Mouse (Mus musculus) CH12.LX (cell line): ENCODE data around the gene Polr2b. TPM values are rescaled to one million over a fixed set of nuclear protein-coding genes. Genes with fewer than 3 reads are reported as not detected.
A peak's percentile ranks its signal among the peaks of the same experiment; 100 is the strongest.

Experiments used
- DNase-seq: peaks from one replicate; pipeline ENCODE4 v3.0.0-alpha.2; 2013; ENCODE audit errors: extremely low read depth
- H3K27ac ChIP-seq: 2 replicates; pipeline ENCODE4 v1.5.1; 2012; ENCODE audit warnings: low read depth, mild to moderate bottlenecking, control low read depth, moderate library complexity; ENCODE audit not compliant: insufficient read depth
- H3K27me3 ChIP-seq: replicated peaks from 2 replicates; pipeline ENCODE3; 2012; ENCODE audit warnings: inconsistent platforms
- H3K36me3 ChIP-seq, 2 experiments: replicated peaks in 1 of 2; 2 replicates each; pipeline versions ENCODE3 to v1.6.1; 2012; ENCODE audit warnings: inconsistent platforms in 1 of 2, low read length in 1 of 2, mild to moderate bottlenecking in 1 of 2, mixed read lengths in 1 of 2, moderate library complexity in 1 of 2; ENCODE audit not compliant: control insufficient read depth in 1 of 2, insufficient read depth in 1 of 2
- H3K4me1 ChIP-seq, 2 experiments: 2 replicates each; pipeline ENCODE4 v1.6.1; 2012; ENCODE audit warnings: inconsistent platforms in 1 of 2, moderate library complexity in 1 of 2; ENCODE audit not compliant: insufficient read depth in 2 of 2, control insufficient read depth in 1 of 2
- H3K4me2 ChIP-seq: 2 replicates; pipeline ENCODE4 v1.6.1; 2012; ENCODE audit warnings: low read depth, mild to moderate bottlenecking, control low read depth; ENCODE audit not compliant: poor library complexity, insufficient read depth, severe bottlenecking
- H3K4me3 ChIP-seq, 3 experiments: fragments of 150-350 bp in 1 of 3; sonication (generic) in 1 of 3; replicated peaks in 1 of 3; 2 replicates each; pipeline versions ENCODE3 to v1.5.1; 2011 to 2012; ENCODE audit warnings: low read depth in 2 of 3, low read length in 2 of 3, mild to moderate bottlenecking in 2 of 3, moderate library complexity in 2 of 3, control low read depth in 1 of 3, improper control_type of control experiment in 1 of 3, inconsistent platforms in 1 of 3, mixed read lengths in 1 of 3; ENCODE audit not compliant: poor library complexity in 1 of 3
- H3K79me2 ChIP-seq: replicated peaks from 2 replicates; pipeline ENCODE4 v1.6.1; 2012; ENCODE audit warnings: mild to moderate bottlenecking, moderate library complexity; ENCODE audit not compliant: control insufficient read depth, poor library complexity, insufficient read depth, severe bottlenecking; ENCODE audit errors: extremely low read depth
- H3K9ac ChIP-seq: 2 replicates; pipeline ENCODE4 v1.6.1; 2012; ENCODE audit warnings: low read depth, mild to moderate bottlenecking, control low read depth, moderate library complexity; ENCODE audit not compliant: insufficient read depth
- H3K9me3 ChIP-seq: replicated peaks from 2 replicates; pipeline ENCODE3; 2012; ENCODE audit warnings: low read length, inconsistent platforms, mixed read lengths
- CTCF ChIP-seq, 2 experiments: IDR thresholded peaks in 1 of 2; conservative IDR thresholded peaks in 1 of 2; 2 replicates each; pipeline ENCODE4 v1.5.1; 2011 to 2012; ENCODE audit warnings: low read depth in 2 of 2, low read length in 2 of 2, improper control_type of control experiment in 1 of 2, inconsistent platforms in 1 of 2, mild to moderate bottlenecking in 1 of 2, moderate library complexity in 1 of 2
- ELF1 ChIP-seq: IDR thresholded peaks from 2 replicates; pipeline ENCODE4 v1.6.1; 2014; ENCODE audit warnings: low read depth, mild to moderate bottlenecking, inconsistent platforms, low read length, improper control_type of control experiment
- EP300 ChIP-seq: IDR thresholded peaks from 2 replicates; pipeline ENCODE4 v1.6.1; 2011; ENCODE audit warnings: low read length, improper control_type of control experiment
- ETS1 ChIP-seq: conservative IDR thresholded peaks from 2 replicates; pipeline ENCODE4 v1.6.1; 2012; ENCODE audit warnings: low read depth, mild to moderate bottlenecking, inconsistent platforms, low read length, improper control_type of control experiment, moderate library complexity
- GABPA ChIP-seq: IDR thresholded peaks from 2 replicates; pipeline ENCODE4 v1.6.1; 2012; ENCODE audit warnings: low read depth, low read length, improper control_type of control experiment, inconsistent platforms; ENCODE audit not compliant: insufficient replicate concordance
- HCFC1 ChIP-seq: IDR thresholded peaks from 2 replicates; pipeline ENCODE4 v1.6.1; 2012; ENCODE audit warnings: low read depth, mild to moderate bottlenecking, inconsistent platforms, low read length, improper control_type of control experiment
- IRF4 ChIP-seq: IDR thresholded peaks from 2 replicates; pipeline ENCODE4 v1.6.1; 2014; ENCODE audit warnings: low read depth, mild to moderate bottlenecking, inconsistent platforms, low read length, improper control_type of control experiment
- JUND ChIP-seq: conservative IDR thresholded peaks from 2 replicates; pipeline ENCODE4 v1.6.1; 2011; ENCODE audit warnings: low read depth, low read length, improper control_type of control experiment
- MAZ ChIP-seq: IDR thresholded peaks from 2 replicates; pipeline ENCODE4 v1.6.1; 2012; ENCODE audit warnings: low read depth, mild to moderate bottlenecking, inconsistent platforms, low read length, improper control_type of control experiment, moderate library complexity
- NELFE ChIP-seq: IDR thresholded peaks from 2 replicates; pipeline ENCODE4 v1.6.1; 2011; ENCODE audit warnings: low read depth, low read length, improper control_type of control experiment
- NRF1 ChIP-seq: IDR thresholded peaks from 2 replicates; pipeline ENCODE4 v1.6.1; 2014; ENCODE audit warnings: low read depth, mild to moderate bottlenecking, inconsistent platforms, low read length, improper control_type of control experiment, moderate library complexity
- PAX5 ChIP-seq: IDR thresholded peaks from 2 replicates; pipeline ENCODE4 v1.6.1; 2012; ENCODE audit warnings: low read length, inconsistent platforms, mixed read lengths
- SMC3 ChIP-seq: IDR thresholded peaks from 2 replicates; pipeline ENCODE4 v1.6.1; 2011; ENCODE audit warnings: low read depth, low read length, improper control_type of control experiment
- TBP ChIP-seq: conservative IDR thresholded peaks from 2 replicates; pipeline ENCODE4 v1.6.1; 2011; ENCODE audit warnings: low read depth, low read length, improper control_type of control experiment
- USF1 ChIP-seq: IDR thresholded peaks from 2 replicates; pipeline ENCODE4 v1.6.1; 2014; ENCODE audit warnings: low read depth, mild to moderate bottlenecking, inconsistent platforms, low read length, improper control_type of control experiment
- USF2 ChIP-seq: conservative IDR thresholded peaks from 2 replicates; pipeline ENCODE4 v1.6.1; 2011; ENCODE audit warnings: low read depth, low read length, improper control_type of control experiment
- ZC3H11A ChIP-seq: IDR thresholded peaks from 2 replicates; pipeline ENCODE4 v1.6.1; 2012; ENCODE audit warnings: low read depth, mild to moderate bottlenecking, inconsistent platforms, low read length, improper control_type of control experiment
- dilution Hi-C: fragments of 300-500 bp; cut with MboI; formaldehyde crosslinking; loops from 2 replicates; pipeline ENCODE4 v1.14.3; 2020; ENCODE audit warnings: low sequenced_read_pairs; ENCODE audit not compliant: extremely low pct_unique_long_range_greater_than_20kb, extremely low pct_ligation_motif_present
- in situ Hi-C: fragments of 300-500 bp; cut with MboI; formaldehyde crosslinking; loops from 3 replicates; pipeline ENCODE4 v1.14.3; 2019; ENCODE audit warnings: low sequenced_read_pairs, low pct_ligation_motif_present, low pct_unique_long_range_greater_than_20kb, mixed read lengths
- polyA plus RNA-seq: library from polyadenylated mRNA; unstranded; fragments of >175 nt; gene quantifications from 2 replicates; pipeline ENCODE4 v1.2.1, GENCODE M21; 2012; ENCODE audit warnings: low read depth; ENCODE audit not compliant: insufficient read length
- total RNA-seq, 2 experiments: library from RNA; depleted of rRNA; stranded (reverse); fragments of 300-350 nt in 1 of 2; fragments of >200 nt in 1 of 2; gene quantifications; 2 replicates each; pipeline ENCODE4 v1.2.3; 2012 to 2014

Gene Polr2b
- total and polyA plus RNA-seq, 3 experiments: 88.0 to 133 (median 119) TPM

DNA sequence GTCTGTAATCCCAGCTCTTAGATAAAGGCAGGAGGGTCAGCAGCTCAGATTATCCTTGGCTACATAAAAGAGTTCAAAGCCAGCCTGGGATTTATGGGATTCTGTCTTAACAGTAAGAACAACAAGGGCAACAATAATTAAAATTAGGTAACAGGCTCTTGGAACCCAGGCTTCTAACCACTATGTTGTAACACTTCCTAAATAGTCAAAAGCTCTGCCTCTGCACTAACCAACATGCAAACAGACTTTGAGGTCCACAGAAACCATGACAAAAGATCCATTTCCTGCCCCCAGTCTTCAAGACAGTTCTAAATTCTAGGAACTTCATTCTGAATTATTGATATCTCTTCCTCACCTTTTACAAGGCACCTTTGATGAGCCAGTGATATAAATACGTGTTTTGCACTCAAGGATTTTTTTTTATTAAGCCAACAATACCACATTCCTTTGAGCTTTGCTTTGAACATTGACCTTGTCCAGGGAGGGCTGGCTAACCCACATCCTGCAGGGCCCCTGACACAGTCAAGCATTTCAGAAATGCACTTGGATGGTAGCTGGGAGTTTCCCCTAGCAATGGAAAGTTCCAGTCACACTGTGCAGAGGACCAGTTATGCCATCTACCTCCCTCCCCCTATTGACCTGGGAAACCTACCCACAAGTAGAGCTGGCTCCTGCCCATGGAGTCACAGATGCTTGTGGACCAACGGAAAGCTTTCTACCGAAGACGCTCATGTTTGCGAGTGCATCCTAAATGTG lies 74.0 kb downstream of the Polr2b start (continued):
- no peak for TF ChIP-seq PAX5
- TF ChIP-seq CTCF (conservative IDR thresholded peaks at IDR 0.05 in 1 of 2, IDR thresholded peaks at IDR 0.05 in 1 of 2; ENCODE audit: low read depth in 2 of 2, low read length in 2 of 2): no peak
- peak; percentile 91 for TF ChIP-seq JUND
- TF ChIP-seq GABPA: no peak
- TF ChIP-seq IRF4: peak; percentile 88
- no peak for TF ChIP-seq ELF1
- no peak for TF ChIP-seq NRF1
- no peak for TF ChIP-seq NELFE
- TF ChIP-seq ZC3H11A: no peak
- TF ChIP-seq MAZ: peak; percentile 75; the same call in 1 of the 2 replicates
- no peak for TF ChIP-seq USF2

DNA sequence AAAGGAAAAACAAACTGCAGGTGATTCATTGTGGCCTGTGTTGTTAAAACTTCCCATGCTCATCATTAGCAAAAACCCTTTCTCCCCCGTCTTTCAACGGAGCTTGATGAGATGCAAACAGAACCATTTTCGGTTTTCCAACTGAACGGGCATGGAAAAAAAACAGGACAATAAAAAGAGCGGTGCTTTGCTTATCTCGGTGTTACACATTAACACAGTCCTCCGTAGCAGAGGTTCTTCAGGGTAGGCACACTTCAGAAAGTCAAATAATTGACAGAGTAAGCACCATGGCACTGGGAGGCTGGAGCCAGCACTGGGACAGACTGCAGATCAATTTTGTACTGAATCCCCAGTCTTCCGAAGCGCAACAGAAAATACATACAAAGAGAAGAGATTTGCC lies 74.8 kb downstream of the Polr2b start:
- Histone ChIP-seq H3K9me3 (no peaks in the 10 kb centered on the region), H3K27ac (peak overlapping the region; percentile 60), H3K9ac (peak overlapping the region; percentile 33; the same call in 1 of the 2 replicates), H3K4me3 (no peak overlapping the region), H3K27me3 (no peaks in the 10 kb centered on the region), H3K4me2 (peak overlapping the region; percentile 93), H3K4me1 (peaks cover 29 to 66% of the 10 kb centered on the region in 2 experiments), H3K79me2 (no peaks in the 10 kb centered on the region), H3K36me3 (no peaks in the 10 kb centered on the region)
- in situ Hi-C loops (no loop called here), dilution Hi-C loops (no loop called here)
- no peak for TF ChIP-seq TBP
- no peak for TF ChIP-seq ZC3H11A
- TF ChIP-seq USF2: no peak
- no peak for TF ChIP-seq HCFC1
- no peak for TF ChIP-seq SMC3
- TF ChIP-seq USF1: no peak
- no peak for TF ChIP-seq ETS1
- TF ChIP-seq CTCF (conservative IDR thresholded peaks at IDR 0.05 in 1 of 2, IDR thresholded peaks at IDR 0.05 in 1 of 2; ENCODE audit: low read depth in 2 of 2, low read length in 2 of 2): no peak
- TF ChIP-seq NRF1: no peak
- DNase-seq: no peak

DNA sequence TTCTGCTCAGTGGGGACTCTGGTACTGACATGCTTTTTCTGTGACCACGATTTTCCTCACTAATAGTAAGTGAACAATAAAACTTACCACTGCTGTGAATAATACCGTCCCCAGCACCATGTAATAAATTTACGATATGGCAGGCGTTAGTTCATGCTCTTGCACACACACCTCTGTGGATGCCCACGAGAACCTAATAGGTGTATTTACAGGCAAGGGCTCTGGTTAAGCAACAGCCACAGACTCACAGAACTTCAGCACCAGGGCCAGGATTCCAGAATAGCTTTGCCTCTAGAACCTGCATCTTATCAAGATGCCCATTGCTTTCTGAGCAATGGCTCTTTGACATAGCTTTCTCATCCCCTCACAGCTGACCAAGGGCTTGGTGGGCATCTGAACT lies 75.3 kb downstream of the Polr2b start:
- no peaks in the 10 kb centered on the region for H3K79me2 ChIP-seq
- in situ Hi-C loops: no loop called here
- peak overlapping the region; percentile 42; the same call in 1 of the 2 replicates for H3K27ac ChIP-seq
- no peak for TF ChIP-seq ZC3H11A
- 0 out of 2 replicates have a peak, but pooled peaks have one; percentile 22 for TF ChIP-seq EP300
- H3K9me3 ChIP-seq: no peaks in the 10 kb centered on the region
- peak overlapping the region; percentile 93 for H3K4me2 ChIP-seq
- peak overlapping the region; percentile 33; the same call in 1 of the 2 replicates for H3K9ac ChIP-seq
- no peak overlapping the region for H3K4me3 ChIP-seq
- H3K36me3 ChIP-seq: no peaks in the 10 kb centered on the region
- dilution Hi-C loops: no loop called here
- DNase-seq: no peak
- H3K4me1 ChIP-seq: peaks cover 29 to 63% of the 10 kb centered on the region in 2 experiments
- no peaks in the 10 kb centered on the region for H3K27me3 ChIP-seq
